In the genomic region with DNA sequence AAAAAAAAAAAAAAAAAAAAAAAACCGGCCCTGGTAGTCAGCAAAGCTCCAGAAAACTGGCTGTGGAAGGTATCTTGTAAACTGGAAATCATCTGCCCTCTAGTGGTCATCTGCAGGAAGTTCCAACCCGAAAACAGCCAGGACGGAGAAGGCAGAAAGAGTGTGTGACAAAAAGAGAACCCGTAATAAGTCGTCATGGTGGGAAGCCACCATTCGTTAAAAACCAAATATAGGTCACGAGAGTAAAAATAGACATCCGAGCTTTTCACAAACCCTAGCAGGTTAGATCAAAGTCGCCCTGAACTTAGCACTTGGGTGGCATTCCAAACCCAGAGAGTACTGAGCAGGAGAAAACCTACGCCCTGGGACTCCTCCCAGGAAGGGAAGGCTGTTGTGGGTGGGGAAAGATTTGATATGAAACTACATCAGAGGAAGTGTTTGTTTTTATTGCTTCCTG, we compare ENCODE assay signal across 1 mouse cellular context.
TF ChIP-seq lines count a peak whose summit lies in the region.

No protein-coding gene starts in this region.

TF ChIP-seq in CH12.LX, 34 proteins besides CTCF, POLR2A, EP300 and RAD21 (continued from another document):
- peak; percentile 18; the same call in 1 of the 2 replicates for TF ChIP-seq SMC3 (IDR thresholded peaks at IDR 0.05; ENCODE audit: low read depth, low read length)
- TF ChIP-seq ZKSCAN1 (IDR thresholded peaks at IDR 0.05; ENCODE audit: borderline replicate concordance, low read depth, low read length) = no peak
- TF ChIP-seq TBP (conservative IDR thresholded peaks at IDR 0.05; ENCODE audit: low read depth, low read length) = no peak
- TF ChIP-seq CHD1 (IDR thresholded peaks at IDR 0.05; ENCODE audit: low read depth, low read length) = no peak
- TF ChIP-seq RCOR1 (conservative IDR thresholded peaks at IDR 0.05; ENCODE audit: low read depth, low read length) = no peak
- no peak for TF ChIP-seq SIN3A (IDR thresholded peaks at IDR 0.05; ENCODE audit: low read length)
- TF ChIP-seq MAZ (IDR thresholded peaks at IDR 0.05; ENCODE audit: low read depth, low read length) = no peak
- TF ChIP-seq ZNF384 (IDR thresholded peaks at IDR 0.05; ENCODE audit: low read depth, low read length) = peak; percentile 28; the same call in 1 of the 2 replicates
- TF ChIP-seq USF2 (conservative IDR thresholded peaks at IDR 0.05; ENCODE audit: low read depth, low read length) = no peak
- TF ChIP-seq POLR2AphosphoS2 (IDR thresholded peaks at IDR 0.05; ENCODE audit: low read depth, low read length) = no peak
- TF ChIP-seq BHLHE40 (IDR thresholded peaks at IDR 0.05; ENCODE audit: low read depth, low read length) = no peak
TF ChIP-seq in CH12.LX: peak in this region for 2.
